Mouse (Mus musculus) heart, embryonic 11.5 days (tissue): Measurements from ENCODE around the gene Hlf. TPM values are rescaled to one million over a fixed set of nuclear protein-coding genes. Genes with fewer than 3 reads are reported as not detected.

Experiments used
- ATAC-seq: fragments of 200-750 bp; cut with Nextera tagmentation; replicated peaks from 2 replicates; pipeline ENCODE4 v1.8.0; 2017; ENCODE audit warnings: moderate library complexity; ENCODE audit not compliant: insufficient number of reproducible peaks, low FRiP score, low TSS enrichment
- H3K27ac ChIP-seq: fragments of 300-500 bp; sonication (generic); 2 replicates; pipeline ENCODE4 v1.5.1; 2014; ENCODE audit warnings: mild to moderate bottlenecking, low read depth, low read length
- H3K27me3 ChIP-seq: fragments of 300-500 bp; sonication (generic); 2 replicates; pipeline ENCODE4 v1.6.1; 2014; ENCODE audit warnings: mild to moderate bottlenecking, low read length, mixed read lengths; ENCODE audit not compliant: control insufficient read depth, insufficient read depth
- H3K36me3 ChIP-seq: fragments of 300-500 bp; sonication (generic); 2 replicates; pipeline ENCODE4 v1.6.1; 2014; ENCODE audit warnings: mild to moderate bottlenecking, low read length, moderate library complexity, mixed read lengths; ENCODE audit not compliant: control insufficient read depth, insufficient read depth
- H3K4me1 ChIP-seq: fragments of 300-500 bp; sonication (generic); 2 replicates; pipeline ENCODE4 v1.6.1; 2014; ENCODE audit warnings: low read length; ENCODE audit not compliant: control insufficient read depth, insufficient read depth
- H3K4me2 ChIP-seq: fragments of 300-500 bp; sonication (generic); 2 replicates; pipeline ENCODE4 v1.6.1; 2014; ENCODE audit warnings: mild to moderate bottlenecking, moderate library complexity
- H3K4me3 ChIP-seq: fragments of 300-500 bp; sonication (generic); 2 replicates; pipeline ENCODE4 v1.5.1; 2014; ENCODE audit warnings: low read depth, low read length
- H3K9ac ChIP-seq: fragments of 300-500 bp; sonication (generic); 2 replicates; pipeline ENCODE4 v1.6.1; 2014; ENCODE audit warnings: mild to moderate bottlenecking, low read depth, low read length, moderate library complexity
- H3K9me3 ChIP-seq: fragments of 300-500 bp; sonication (generic); replicated peaks from 2 replicates; pipeline ENCODE4 v1.6.1; 2016; ENCODE audit warnings: low read length; ENCODE audit not compliant: control insufficient read depth
- WGBS: fragments of 180-500 bp; shearing (Covaris S2); extraction: QIAGEN DNeasy Blood & Tissue Kit; methylation state at CpG from one replicate; pipeline ENCODE4 v1.1.7; 2014; ENCODE audit not compliant: insufficient replicate concordance; 5-methylcytosine and 5-hydroxymethylcytosine counted together
- polyA plus RNA-seq: library from polyadenylated mRNA; unstranded; fragments of >200 nt; fragmentation: Nextera tagmentation; extraction: Ambion mirVana; gene quantifications from 2 replicates; pipeline ENCODE4 v1.2.1, GENCODE M21; 2014

The Hlf gene
- polyA plus RNA-seq, 1 experiment from 2014 or later = 2.1 TPM

- H3K9ac ChIP-seq = no peak overlapping the region
- H3K4me1 ChIP-seq = peaks cover 11% of the 10 kb centered on the region
- H3K9me3 ChIP-seq = no peaks in the 10 kb centered on the region
- WGBS = 92% methylated on average over 5 of the region's 5 CpGs
- no peak overlapping the region for H3K27ac ChIP-seq
- H3K36me3 ChIP-seq = no peaks in the 10 kb centered on the region
- H3K27me3 ChIP-seq = no peaks in the 10 kb centered on the region
- no peak overlapping the region for H3K4me3 ChIP-seq
- H3K4me2 ChIP-seq = no peak overlapping the region
- ATAC-seq = no peak
Measured at GRCm38 (mm10) chr11:90378008-90378407, 12.7 kb downstream of the Hlf start.

- no peaks in the 10 kb centered on the region for H3K27me3 ChIP-seq
- no peak overlapping the region for H3K27ac ChIP-seq
- H3K36me3 ChIP-seq = no peaks in the 10 kb centered on the region
- no peak for ATAC-seq
- peaks cover 5% of the 10 kb centered on the region for H3K4me1 ChIP-seq
- no peak overlapping the region for H3K4me3 ChIP-seq
- no peaks in the 10 kb centered on the region for H3K9me3 ChIP-seq
- no peak overlapping the region for H3K4me2 ChIP-seq
- no peak overlapping the region for H3K9ac ChIP-seq
- WGBS = 90% methylated on average over 9 of the region's 9 CpGs
Measured at GRCm38 (mm10) chr11:90376436-90376835, 14.3 kb downstream of the Hlf start.

GRCm38 (mm10) chr11:90371470-90372100 is 19.1 kb downstream of the Hlf start:
- no peak overlapping the region for H3K9ac ChIP-seq
- 50% methylated on average over 8 of the region's 8 CpGs for WGBS

GRCm38 (mm10) chr11:90370789-90371291 is 19.9 kb downstream of the Hlf start:
- ATAC-seq = no peak
- WGBS = 8% methylated on average over 11 of the region's 11 CpGs
- peak overlapping the region; percentile 55 for H3K4me2 ChIP-seq
- no peaks in the 10 kb centered on the region for H3K36me3 ChIP-seq
- H3K4me3 ChIP-seq = 0 out of 2 replicates have a peak overlapping the region, but pooled peaks have one; percentile 5
- H3K9ac ChIP-seq = peak overlapping the region; percentile 54; the same call in 1 of the 2 replicates
- H3K9me3 ChIP-seq = no peaks in the 10 kb centered on the region
- peaks cover 34% of the 10 kb centered on the region for H3K4me1 ChIP-seq
- peaks cover 2% of the 10 kb centered on the region; the same call in 1 of the 2 replicates for H3K27me3 ChIP-seq
- H3K27ac ChIP-seq = 0 out of 2 replicates have a peak overlapping the region, but pooled peaks have one; percentile 29

More at GRCm38 (mm10) chr11:90371470-90372100, 19.1 kb downstream of the Hlf start:
- no peaks in the 10 kb centered on the region for H3K9me3 ChIP-seq
- H3K4me2 ChIP-seq = peak overlapping the region; percentile 55; the same call in 1 of the 2 replicates
- H3K27me3 ChIP-seq = peaks cover 2% of the 10 kb centered on the region; the same call in 1 of the 2 replicates
- no peaks in the 10 kb centered on the region for H3K36me3 ChIP-seq
- no peak for ATAC-seq
- no peak overlapping the region for H3K4me3 ChIP-seq
- no peak overlapping the region for H3K27ac ChIP-seq
- peaks cover 34% of the 10 kb centered on the region for H3K4me1 ChIP-seq

GRCm38 (mm10) chr11:90370367-90370766 is 20.3 kb downstream of the Hlf start:
- Histone ChIP-seq H3K4me3 (0 out of 2 replicates have a peak overlapping the region, but pooled peaks have one; percentile 5), H3K27ac (peak overlapping the region; percentile 82), H3K27me3 (peaks cover 2% of the 10 kb centered on the region; the same call in 1 of the 2 replicates), H3K4me2 (peak overlapping the region; percentile 55), H3K4me1 (peaks cover 34% of the 10 kb centered on the region), H3K9ac (peak overlapping the region; percentile 54; the same call in 1 of the 2 replicates), H3K9me3 (no peaks in the 10 kb centered on the region), H3K36me3 (no peaks in the 10 kb centered on the region)
- WGBS = 31% methylated on average over 11 of the region's 11 CpGs
- no peak for ATAC-seq

DNA sequence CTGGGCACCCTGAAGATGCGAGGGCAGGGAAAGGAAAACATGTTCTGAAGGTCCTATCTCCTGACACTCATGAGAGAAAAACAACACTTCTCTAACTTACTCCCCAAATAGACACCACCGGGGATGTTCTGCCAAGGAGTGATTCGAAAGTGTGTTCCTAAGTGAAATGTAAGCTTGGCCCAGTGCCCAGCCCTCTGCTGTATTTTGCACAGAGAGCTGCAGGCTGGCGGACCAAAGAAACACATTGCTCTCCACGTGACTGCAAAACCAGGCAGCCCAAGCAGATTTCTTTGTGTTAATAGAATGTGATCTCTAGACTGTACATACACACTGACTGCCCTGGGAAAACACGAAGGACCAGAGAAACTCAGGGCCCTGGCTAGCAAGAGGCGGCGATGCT is 21.1 kb downstream of the Hlf start:
- Histone ChIP-seq H3K9me3 (no peaks in the 10 kb centered on the region), H3K27me3 (peaks cover 2% of the 10 kb centered on the region; the same call in 1 of the 2 replicates), H3K4me3 (no peak overlapping the region), H3K27ac (peak overlapping the region; percentile 82), H3K36me3 (no peaks in the 10 kb centered on the region), H3K4me1 (peaks cover 41% of the 10 kb centered on the region), H3K4me2 (peak overlapping the region; percentile 55), H3K9ac (no peak overlapping the region)
- 12% methylated on average over 8 of the region's 8 CpGs for WGBS
- ATAC-seq = peak; percentile 79

- Histone ChIP-seq H3K9me3 (no peaks in the 10 kb centered on the region), H3K27me3 (peaks cover 2% of the 10 kb centered on the region; the same call in 1 of the 2 replicates), H3K27ac (peak overlapping the region; percentile 82), H3K36me3 (no peaks in the 10 kb centered on the region), H3K4me1 (peaks cover 41% of the 10 kb centered on the region), H3K9ac (no peak overlapping the region), H3K4me3 (no peak overlapping the region), H3K4me2 (peak overlapping the region; percentile 55)
- no peak for ATAC-seq
- 18% methylated on average over 7 of the region's 7 CpGs for WGBS
Measured at GRCm38 (mm10) chr11:90369115-90369514, 21.6 kb downstream of the Hlf start.

DNA sequence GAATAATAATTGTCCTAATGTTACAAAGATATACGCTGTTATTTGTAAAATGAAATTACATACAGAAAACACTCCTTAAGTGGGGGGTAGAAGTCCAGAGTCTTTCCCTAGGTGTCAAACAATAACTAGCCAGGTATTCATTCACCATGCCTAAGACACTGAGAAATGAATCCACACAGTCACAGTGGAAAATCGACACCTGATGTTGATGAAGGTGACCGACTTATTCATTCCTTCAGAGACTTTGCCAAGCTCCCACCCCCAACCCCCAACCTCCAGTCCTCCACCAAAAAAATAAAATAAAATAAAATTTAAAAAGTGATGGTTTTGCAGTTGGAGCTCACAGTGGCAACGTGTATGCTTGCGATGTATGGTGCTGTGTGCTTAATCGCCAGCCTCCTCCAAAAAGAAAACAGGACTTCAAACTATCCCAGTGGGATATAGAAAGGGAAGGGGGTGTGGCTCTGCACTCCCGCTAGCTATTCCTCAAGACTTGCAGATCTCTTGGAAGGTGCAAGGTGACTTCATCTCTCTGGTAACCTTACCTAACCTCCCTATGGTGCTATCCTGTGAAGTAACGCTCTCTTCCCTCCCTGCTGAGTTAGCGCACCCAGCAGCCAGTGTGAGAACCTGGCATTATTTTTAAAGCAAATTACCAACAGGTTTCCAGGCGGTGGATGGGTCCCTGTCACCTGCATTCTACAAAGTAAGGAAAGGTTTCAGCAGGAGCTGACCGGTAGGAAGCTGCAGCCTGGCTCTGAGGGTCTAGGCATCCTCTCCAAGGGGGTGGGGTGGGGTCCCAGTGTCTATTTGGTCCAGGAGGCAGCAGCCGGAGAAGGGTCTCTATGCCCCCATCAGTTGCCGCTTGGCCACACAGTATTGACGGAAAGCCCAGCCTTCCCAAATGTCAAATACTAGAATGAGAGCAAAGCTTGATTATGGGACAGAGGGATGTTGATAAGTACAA is 22.5 kb downstream of the Hlf start:
- peaks cover 41% of the 10 kb centered on the region for H3K4me1 ChIP-seq
- peak overlapping the region; percentile 82 for H3K27ac ChIP-seq
- H3K4me2 ChIP-seq = no peak overlapping the region
- peaks cover 2% of the 10 kb centered on the region; the same call in 1 of the 2 replicates for H3K27me3 ChIP-seq
- H3K9ac ChIP-seq = no peak overlapping the region
- WGBS = 52% methylated on average over 14 of the region's 14 CpGs
- no peaks in the 10 kb centered on the region for H3K36me3 ChIP-seq
- H3K4me3 ChIP-seq = no peak overlapping the region
- ATAC-seq = no peak
- H3K9me3 ChIP-seq = no peaks in the 10 kb centered on the region
